Mouse (Mus musculus): ENCODE data around the gene Il20. TPM values are rescaled to one million over a fixed set of nuclear protein-coding genes. Genes with fewer than 3 reads are reported as not detected.

The Il20 gene
- not detected in 2 replicates for polyA plus RNA-seq (2016; fragmentation: Nextera tagmentation; extraction: Ambion mirVana)

GRCm38 (mm10) chr1:130911401-130912010, at the start of gene Il20:
Gene Il20 (minus strand): TSS chr1:130911451.
- 82% methylated on average over 12 of the region's 12 CpGs for WGBS
- no peak for ATAC-seq (ENCODE audit: insufficient number of reproducible peaks, insufficient read depth, low FRiP score, low TSS enrichment)

GRCm38 (mm10) chr1:130946920-130947319, 35.7 kb upstream of the Il20 start:
- peaks cover 5% of the 10 kb centered on the region for H3K4me1 ChIP-seq
- H3K36me3 ChIP-seq = no peaks in the 10 kb centered on the region
- WGBS = 53% methylated on average over 6 of the region's 6 CpGs
- no peak overlapping the region for H3K4me3 ChIP-seq
- ATAC-seq (ENCODE audit: insufficient number of reproducible peaks, insufficient read depth, low FRiP score, low TSS enrichment) = no peak
- no peaks in the 10 kb centered on the region for H3K9me3 ChIP-seq
- no peaks in the 10 kb centered on the region for H3K27me3 ChIP-seq
- H3K27ac ChIP-seq = no peak overlapping the region
- H3K9ac ChIP-seq = no peak overlapping the region
- no peak overlapping the region for H3K4me2 ChIP-seq (replicated peaks)

More at GRCm38 (mm10) chr1:130911401-130912010, at the start of gene Il20:
- Histone ChIP-seq H3K27me3 (no peaks in the 10 kb centered on the region), H3K36me3 (no peaks in the 10 kb centered on the region), H3K4me2 (replicated peaks) (no peak within 1 kb of the TSS), H3K4me3 (no peak within 1 kb of the TSS), H3K4me1 (no peaks in the 10 kb centered on the region), H3K9me3 (no peaks in the 10 kb centered on the region), H3K9ac (no peak within 1 kb of the TSS), H3K27ac (no peak within 1 kb of the TSS)

- ATAC-seq (ENCODE audit: insufficient number of reproducible peaks, insufficient read depth, low FRiP score, low TSS enrichment) = no peak
- Histone ChIP-seq H3K4me1 (peaks cover 8% of the 10 kb centered on the region), H3K9me3 (no peaks in the 10 kb centered on the region), H3K27ac (no peak overlapping the region), H3K36me3 (no peaks in the 10 kb centered on the region), H3K4me3 (no peak overlapping the region), H3K9ac (no peak overlapping the region), H3K4me2 (replicated peaks) (no peak overlapping the region), H3K27me3 (no peaks in the 10 kb centered on the region)
- WGBS = 19% methylated on average over 3 of the region's 3 CpGs
Measured at GRCm38 (mm10) chr1:130941801-130942200, 30.6 kb upstream of the Il20 start.

- Histone ChIP-seq H3K27ac (no peak within 1 kb of the TSS), H3K9ac (no peak within 1 kb of the TSS), H3K4me2 (replicated peaks) (no peak within 1 kb of the TSS), H3K4me1 (peaks cover 13% of the 10 kb centered on the region), H3K4me3 (no peak within 1 kb of the TSS), H3K27me3 (no peaks in the 10 kb centered on the region), H3K9me3 (no peaks in the 10 kb centered on the region), H3K36me3 (no peaks in the 10 kb centered on the region)
- WGBS = 52% methylated on average over 4 of the region's 4 CpGs
- ATAC-seq (ENCODE audit: insufficient number of reproducible peaks, insufficient read depth, low FRiP score, low TSS enrichment) = no peak
Measured at GRCm38 (mm10) chr1:130940065-130940687, 28.9 kb upstream of the Il20 start, which contains the start of gene Il19. Gene Il19 (minus strand): TSS chr1:130940115.

- 75% methylated on average over 7 of the region's 7 CpGs for WGBS
- ATAC-seq (ENCODE audit: insufficient number of reproducible peaks, insufficient read depth, low FRiP score, low TSS enrichment) = no peak
- Histone ChIP-seq H3K27me3 (no peaks in the 10 kb centered on the region), H3K4me2 (replicated peaks) (no peak overlapping the region), H3K36me3 (no peaks in the 10 kb centered on the region), H3K4me1 (peaks cover 13% of the 10 kb centered on the region), H3K27ac (no peak overlapping the region), H3K9ac (no peak overlapping the region), H3K4me3 (no peak overlapping the region), H3K9me3 (no peaks in the 10 kb centered on the region)
Measured at GRCm38 (mm10) chr1:130938192-130938591, 26.9 kb upstream of the Il20 start.

GRCm38 (mm10) chr1:130937170-130937569, 25.9 kb upstream of the Il20 start:
- Histone ChIP-seq H3K4me2 (replicated peaks) (no peak overlapping the region), H3K27me3 (no peaks in the 10 kb centered on the region), H3K4me3 (no peak overlapping the region), H3K4me1 (peaks cover 13% of the 10 kb centered on the region), H3K36me3 (no peaks in the 10 kb centered on the region), H3K9me3 (no peaks in the 10 kb centered on the region), H3K27ac (no peak overlapping the region), H3K9ac (no peak overlapping the region)
- WGBS = 78% methylated on average over 3 of the region's 4 CpGs
- no peak for ATAC-seq (ENCODE audit: insufficient number of reproducible peaks, insufficient read depth, low FRiP score, low TSS enrichment)

GRCm38 (mm10) chr1:130936351-130936750, 25.1 kb upstream of the Il20 start:
- H3K36me3 ChIP-seq = no peaks in the 10 kb centered on the region
- peaks cover 9% of the 10 kb centered on the region; the same call in 1 of the 2 replicates for H3K4me1 ChIP-seq
- H3K27me3 ChIP-seq = no peaks in the 10 kb centered on the region
- H3K4me3 ChIP-seq = no peak overlapping the region
- 17% methylated on average over 6 of the region's 6 CpGs for WGBS
- no peak overlapping the region for H3K9ac ChIP-seq
- ATAC-seq (ENCODE audit: insufficient number of reproducible peaks, insufficient read depth, low FRiP score, low TSS enrichment) = no peak
- no peak overlapping the region for H3K27ac ChIP-seq
- H3K9me3 ChIP-seq = no peaks in the 10 kb centered on the region
- H3K4me2 ChIP-seq (replicated peaks) = no peak overlapping the region

GRCm38 (mm10) chr1:130926484-130926883, 15.2 kb upstream of the Il20 start:
- Histone ChIP-seq H3K9ac (no peak overlapping the region), H3K36me3 (no peaks in the 10 kb centered on the region), H3K4me2 (replicated peaks) (no peak overlapping the region), H3K4me1 (no peaks in the 10 kb centered on the region), H3K4me3 (no peak overlapping the region), H3K27ac (no peak overlapping the region), H3K27me3 (no peaks in the 10 kb centered on the region), H3K9me3 (no peaks in the 10 kb centered on the region)
- no peak for ATAC-seq (ENCODE audit: insufficient number of reproducible peaks, insufficient read depth, low FRiP score, low TSS enrichment)

- H3K9ac ChIP-seq = no peak overlapping the region
- no peaks in the 10 kb centered on the region for H3K4me1 ChIP-seq
- whole genome bisulfite sequencing = 0% methylated on average over 1 of the region's 1 CpGs
- H3K9me3 ChIP-seq = no peaks in the 10 kb centered on the region
- ATAC-seq (ENCODE audit: insufficient number of reproducible peaks, insufficient read depth, low FRiP score, low TSS enrichment) = no peak
- no peaks in the 10 kb centered on the region for H3K36me3 ChIP-seq
- no peak overlapping the region for H3K27ac ChIP-seq
- H3K4me3 ChIP-seq = no peak overlapping the region
- H3K27me3 ChIP-seq = no peaks in the 10 kb centered on the region
- no peak overlapping the region for H3K4me2 ChIP-seq (replicated peaks)
Measured at GRCm38 (mm10) chr1:130918323-130918980, 7.2 kb upstream of the Il20 start.

GRCm38 (mm10) chr1:130902505-130902904, 8.7 kb downstream of the Il20 start:
- no peak overlapping the region for H3K4me2 ChIP-seq (replicated peaks)

GRCm38 (mm10) chr1:130894468-130894867, 16.8 kb downstream of the Il20 start:
- no peaks in the 10 kb centered on the region for H3K9me3 ChIP-seq

More at GRCm38 (mm10) chr1:130902505-130902904, 8.7 kb downstream of the Il20 start:
- Histone ChIP-seq H3K4me3 (no peak overlapping the region), H3K27ac (no peak overlapping the region), H3K4me1 (no peaks in the 10 kb centered on the region), H3K9ac (no peak overlapping the region), H3K36me3 (no peaks in the 10 kb centered on the region), H3K9me3 (no peaks in the 10 kb centered on the region), H3K27me3 (no peaks in the 10 kb centered on the region)
- no peak for ATAC-seq (ENCODE audit: insufficient number of reproducible peaks, insufficient read depth, low FRiP score, low TSS enrichment)
- 78% methylated on average over 7 of the region's 7 CpGs for WGBS

More at GRCm38 (mm10) chr1:130894468-130894867, 16.8 kb downstream of the Il20 start:
- Histone ChIP-seq H3K27me3 (no peaks in the 10 kb centered on the region), H3K4me2 (replicated peaks) (no peak overlapping the region), H3K9ac (no peak overlapping the region), H3K36me3 (no peaks in the 10 kb centered on the region), H3K4me3 (no peak overlapping the region), H3K4me1 (no peaks in the 10 kb centered on the region), H3K27ac (no peak overlapping the region)
- 63% methylated on average over 6 of the region's 6 CpGs for WGBS
- no peak for ATAC-seq (ENCODE audit: insufficient number of reproducible peaks, insufficient read depth, low FRiP score, low TSS enrichment)
